Mouse (Mus musculus) midbrain, embryonic 13.5 days (tissue): Measurements from ENCODE around the gene Wnt4. TPM values are rescaled to one million over a fixed set of nuclear protein-coding genes. Genes with fewer than 3 reads are reported as not detected.

ENCODE experiments used
- ATAC-seq: fragments of 200-750 bp; cut with Nextera tagmentation; 2 replicates; pipeline ENCODE4 v1.8.0; 2017; ENCODE audit warnings: mild to moderate bottlenecking, moderate TSS enrichment, moderate library complexity
- H3K27ac ChIP-seq: fragments of 300-500 bp; sonication (generic); 2 replicates; pipeline ENCODE4 v1.5.1; 2015; ENCODE audit warnings: inconsistent platforms, mild to moderate bottlenecking, moderate library complexity
- H3K27me3 ChIP-seq: fragments of 300-500 bp; sonication (generic); 2 replicates; pipeline ENCODE4 v1.6.1; 2015; ENCODE audit warnings: mild to moderate bottlenecking, inconsistent platforms
- H3K36me3 ChIP-seq: fragments of 300-500 bp; sonication (generic); 2 replicates; pipeline ENCODE4 v1.6.1; 2015; ENCODE audit warnings: mild to moderate bottlenecking, inconsistent platforms
- H3K4me1 ChIP-seq: fragments of 300-500 bp; sonication (generic); replicated peaks from 2 replicates; pipeline ENCODE4 v1.6.1; 2015; ENCODE audit warnings: inconsistent platforms
- H3K4me2 ChIP-seq: fragments of 300-500 bp; sonication (generic); replicated peaks from 2 replicates; pipeline ENCODE4 v1.6.1; 2015; ENCODE audit warnings: moderate library complexity, mild to moderate bottlenecking, inconsistent platforms
- H3K4me3 ChIP-seq: fragments of 300-500 bp; sonication (generic); replicated peaks from 2 replicates; pipeline ENCODE4 v1.5.1; 2015; ENCODE audit warnings: mild to moderate bottlenecking, inconsistent platforms
- H3K9ac ChIP-seq: fragments of 300-500 bp; sonication (generic); replicated peaks from 2 replicates; pipeline ENCODE4 v1.6.1; 2015; ENCODE audit warnings: mild to moderate bottlenecking, inconsistent platforms
- H3K9me3 ChIP-seq: fragments of 300-500 bp; sonication (generic); 2 replicates; pipeline ENCODE4 v1.6.1; 2016; ENCODE audit warnings: mild to moderate bottlenecking, inconsistent platforms
- WGBS: fragments of 180-500 bp; shearing (Covaris S2); methylation state at CpG from one replicate; pipeline ENCODE4 v1.1.7; 2015; 5-methylcytosine and 5-hydroxymethylcytosine counted together
- polyA plus RNA-seq: library from polyadenylated mRNA; unstranded; fragments of >200 nt; fragmentation: Nextera tagmentation; extraction: Ambion mirVana; gene quantifications from 2 replicates; pipeline ENCODE4 v1.2.1, GENCODE M21; 2015

Gene Wnt4
- polyA plus RNA-seq, 1 experiment from 2014 or later, result 1.4 TPM

DNA sequence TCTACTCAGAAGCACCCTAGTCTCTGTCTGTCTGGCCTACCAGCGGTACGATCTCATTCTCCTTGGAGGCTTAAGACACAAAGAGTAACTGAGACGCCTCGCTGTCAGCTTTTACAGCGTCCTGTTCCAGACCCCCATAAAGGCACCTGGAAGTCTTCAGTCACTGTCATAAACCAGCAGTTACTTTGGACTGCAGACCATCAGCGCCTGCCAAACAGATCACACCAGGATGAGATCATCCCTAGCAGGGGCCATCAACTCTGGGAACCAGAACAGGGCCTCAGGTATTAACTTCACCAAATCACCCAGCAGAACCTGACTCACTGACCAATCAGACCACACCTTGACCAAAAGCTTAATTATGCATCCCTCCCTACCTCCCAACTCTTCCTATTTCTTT is 37.3 kb downstream of the Wnt4 start:
- no peak overlapping the region for H3K9ac ChIP-seq
- no peak overlapping the region for H3K27ac ChIP-seq
- H3K4me3 ChIP-seq, result no peak overlapping the region
- no peaks in the 10 kb centered on the region for H3K27me3 ChIP-seq
- no peak for ATAC-seq
- H3K4me2 ChIP-seq, result no peak overlapping the region
- WGBS, result 72% methylated on average over 6 of the region's 6 CpGs
- H3K9me3 ChIP-seq, result no peaks in the 10 kb centered on the region
- peaks cover 10% of the 10 kb centered on the region; the same call in 1 of the 2 replicates for H3K36me3 ChIP-seq
- H3K4me1 ChIP-seq, result peaks cover 9% of the 10 kb centered on the region

DNA sequence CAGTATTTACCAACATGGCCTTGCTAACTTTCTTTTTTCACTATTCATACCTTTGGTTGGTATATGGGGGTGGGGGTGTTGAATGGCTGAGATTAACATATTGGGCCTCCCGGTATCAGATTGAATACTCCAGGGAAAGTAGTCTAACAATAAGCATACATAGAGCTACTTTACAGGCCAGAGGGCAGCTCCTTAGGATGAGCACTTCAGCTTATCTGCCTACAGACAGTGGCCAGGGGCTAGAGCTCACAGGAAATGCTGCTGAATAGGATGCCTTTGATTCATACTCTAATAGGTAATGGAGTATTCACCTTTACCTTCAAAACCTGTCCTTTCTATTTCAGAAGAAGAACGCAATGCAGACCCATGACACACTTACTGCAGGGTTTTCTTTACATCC is 37.8 kb downstream of the Wnt4 start:
- Histone ChIP-seq H3K4me2 (no peak overlapping the region), H3K4me1 (peaks cover 9% of the 10 kb centered on the region), H3K27ac (0 out of 2 replicates have a peak overlapping the region, but pooled peaks have one; percentile 0), H3K36me3 (peaks cover 15% of the 10 kb centered on the region; the same call in 1 of the 2 replicates), H3K4me3 (no peak overlapping the region), H3K9ac (no peak overlapping the region), H3K27me3 (no peaks in the 10 kb centered on the region), H3K9me3 (no peaks in the 10 kb centered on the region)
- ATAC-seq, result no peak
- 76% methylated on average over 2 of the region's 2 CpGs for WGBS

DNA sequence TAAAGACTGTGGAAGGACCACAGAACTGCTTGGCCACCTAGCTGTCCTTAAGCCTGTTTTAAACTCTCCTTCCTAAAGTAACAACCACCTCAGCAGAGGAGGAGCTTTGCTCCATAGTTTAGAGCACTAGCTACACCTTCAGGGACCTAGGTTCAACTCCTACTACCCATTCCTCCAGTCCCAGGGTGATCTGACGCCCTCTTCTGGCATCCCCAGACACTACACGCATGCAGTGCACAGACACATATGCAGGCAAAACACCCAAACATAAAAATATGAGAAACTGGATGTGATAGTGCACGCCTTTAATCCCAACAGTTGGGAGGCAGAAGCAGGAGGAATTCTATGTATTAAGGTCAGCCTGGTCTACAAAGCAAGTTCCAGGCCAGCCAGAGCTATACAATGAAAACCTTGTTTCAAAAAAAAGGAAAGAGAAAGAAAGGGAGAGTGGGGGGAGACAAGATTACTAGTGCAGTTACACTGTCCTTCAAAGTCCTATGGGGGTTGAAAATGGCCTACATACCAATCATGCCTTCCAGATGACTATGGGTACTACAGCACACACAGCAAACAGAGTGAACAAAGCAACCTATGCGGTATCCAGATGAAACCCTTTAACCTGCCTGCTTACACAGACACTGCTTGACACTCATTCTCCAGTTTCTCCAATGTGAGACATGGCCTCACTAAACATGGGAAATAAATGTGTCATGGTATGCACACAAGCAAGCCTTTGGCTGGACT is 38.9 kb downstream of the Wnt4 start:
- no peaks in the 10 kb centered on the region for H3K9me3 ChIP-seq
- peaks cover 26% of the 10 kb centered on the region for H3K36me3 ChIP-seq
- WGBS, result 91% methylated on average over 4 of the region's 4 CpGs
- no peak for ATAC-seq
- no peaks in the 10 kb centered on the region for H3K27me3 ChIP-seq
- H3K4me3 ChIP-seq, result no peak overlapping the region
- no peaks in the 10 kb centered on the region for H3K4me1 ChIP-seq
- H3K27ac ChIP-seq, result no peak overlapping the region
- no peak overlapping the region for H3K4me2 ChIP-seq
- H3K9ac ChIP-seq, result no peak overlapping the region

DNA sequence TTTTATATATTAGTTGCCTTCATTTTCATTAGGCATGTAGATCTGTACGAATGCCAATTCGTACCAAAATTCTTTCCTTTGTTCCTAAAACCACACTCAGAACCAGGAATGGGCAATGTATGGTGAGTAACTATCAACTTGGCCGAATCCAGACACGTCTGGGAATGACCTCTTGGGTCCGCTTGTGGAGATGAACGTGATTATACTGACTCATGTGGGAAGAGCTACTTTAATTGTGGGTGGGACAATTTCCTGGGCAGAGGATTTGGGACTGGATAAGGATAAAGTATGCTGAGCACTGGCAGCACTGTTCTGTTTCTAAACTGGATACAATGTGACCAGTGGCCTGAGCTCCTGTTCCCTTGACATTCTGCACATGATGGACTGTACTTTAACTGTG is 47.6 kb downstream of the Wnt4 start:
- 94% methylated on average over 6 of the region's 6 CpGs for whole genome bisulfite sequencing
- ATAC-seq, result no peak
- peaks cover 72% of the 10 kb centered on the region for H3K36me3 ChIP-seq

DNA sequence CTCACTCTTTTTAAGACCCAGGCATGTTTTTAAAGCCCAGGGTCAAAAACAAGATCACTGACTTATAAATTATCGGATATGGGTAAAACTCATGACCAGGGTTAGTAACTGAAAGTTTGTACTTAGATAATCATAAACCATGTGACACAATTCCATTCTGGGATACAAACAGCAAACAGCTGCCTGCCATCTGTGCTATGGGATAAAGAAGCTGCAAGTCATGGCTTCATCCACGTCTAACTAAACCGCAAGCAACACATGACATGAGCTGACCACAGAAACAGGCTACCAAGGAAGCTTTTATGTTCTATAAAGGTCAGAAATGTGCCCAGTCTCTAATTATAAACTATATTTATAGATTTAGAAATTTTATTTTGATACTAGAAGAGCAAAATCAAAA is 49.2 kb downstream of the Wnt4 start:
- Histone ChIP-seq H3K4me2 (no peak overlapping the region), H3K27ac (no peak overlapping the region), H3K9ac (no peak overlapping the region), H3K4me3 (no peak overlapping the region), H3K36me3 (peaks cover 65% of the 10 kb centered on the region), H3K27me3 (no peaks in the 10 kb centered on the region), H3K4me1 (no peaks in the 10 kb centered on the region), H3K9me3 (no peaks in the 10 kb centered on the region)
- WGBS, result 93% methylated on average over 3 of the region's 3 CpGs
- no peak for ATAC-seq

More for the DNA sequence above, 47.6 kb downstream of the Wnt4 start:
- Histone ChIP-seq H3K27ac (no peak overlapping the region), H3K4me1 (no peaks in the 10 kb centered on the region), H3K4me3 (no peak overlapping the region), H3K9me3 (no peaks in the 10 kb centered on the region), H3K4me2 (no peak overlapping the region), H3K27me3 (no peaks in the 10 kb centered on the region), H3K9ac (no peak overlapping the region)

- H3K27ac ChIP-seq, result no peak overlapping the region
- no peak overlapping the region for H3K4me3 ChIP-seq
- no peak overlapping the region for H3K9ac ChIP-seq
- peaks cover 55% of the 10 kb centered on the region for H3K36me3 ChIP-seq
- no peaks in the 10 kb centered on the region for H3K9me3 ChIP-seq
- H3K27me3 ChIP-seq, result no peaks in the 10 kb centered on the region
- no peak for ATAC-seq
- H3K4me1 ChIP-seq, result no peaks in the 10 kb centered on the region
- no peak overlapping the region for H3K4me2 ChIP-seq
Observed at GRCm38 (mm10) chr4:137332051-137332450, 54.8 kb downstream of the Wnt4 start.

DNA sequence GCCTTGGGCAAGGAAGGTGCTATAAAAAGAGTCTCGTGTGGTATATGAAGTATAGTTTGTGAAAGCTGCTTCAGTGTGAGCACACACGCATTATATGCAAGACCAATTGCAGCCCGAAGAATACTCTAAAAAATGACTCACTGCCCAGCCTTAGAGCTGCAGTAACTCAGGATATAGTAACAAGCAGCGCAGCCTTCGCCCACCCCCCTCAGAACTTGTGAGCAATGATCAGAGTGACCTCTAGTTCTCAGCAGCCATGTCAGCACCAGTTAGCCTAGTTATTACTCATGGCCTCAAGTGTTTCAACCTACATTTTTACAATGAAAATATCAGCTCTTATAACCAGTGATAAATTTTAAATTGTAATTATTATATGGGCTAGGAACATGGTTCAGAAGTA is 59.2 kb downstream of the Wnt4 start:
- Histone ChIP-seq H3K27me3 (no peaks in the 10 kb centered on the region), H3K9ac (no peak overlapping the region), H3K27ac (no peak overlapping the region), H3K4me1 (0 out of 2 replicates have a peak, but pooled peaks cover 11% of the 10 kb centered on the region), H3K4me2 (no peak overlapping the region), H3K36me3 (peaks cover 23% of the 10 kb centered on the region), H3K9me3 (no peaks in the 10 kb centered on the region), H3K4me3 (no peak overlapping the region)
- WGBS, result 89% methylated on average over 5 of the region's 5 CpGs
- ATAC-seq, result no peak

GRCm38 (mm10) chr4:137339415-137339814 is 62.1 kb downstream of the Wnt4 start:
- 90% methylated on average over 1 of the region's 1 CpGs for WGBS

GRCm38 (mm10) chr4:137342816-137343215 is 65.5 kb downstream of the Wnt4 start:
- H3K36me3 ChIP-seq, result no peaks in the 10 kb centered on the region
- H3K4me2 ChIP-seq, result no peak overlapping the region
- H3K9me3 ChIP-seq, result no peaks in the 10 kb centered on the region
- H3K27me3 ChIP-seq, result no peaks in the 10 kb centered on the region
- WGBS, result 100% methylated on average over 1 of the region's 1 CpGs
- no peak for ATAC-seq
- peaks cover 6% of the 10 kb centered on the region; the same call in 1 of the 2 replicates for H3K4me1 ChIP-seq
- no peak overlapping the region for H3K9ac ChIP-seq
- H3K4me3 ChIP-seq, result no peak overlapping the region
- no peak overlapping the region for H3K27ac ChIP-seq

More at GRCm38 (mm10) chr4:137339415-137339814, 62.1 kb downstream of the Wnt4 start:
- H3K4me3 ChIP-seq, result no peak overlapping the region
- ATAC-seq, result no peak
- H3K36me3 ChIP-seq, result peaks cover 3% of the 10 kb centered on the region; the same call in 1 of the 2 replicates
- no peak overlapping the region for H3K9ac ChIP-seq
- H3K9me3 ChIP-seq, result no peaks in the 10 kb centered on the region
- no peak overlapping the region for H3K4me2 ChIP-seq
- H3K27ac ChIP-seq, result no peak overlapping the region
- H3K4me1 ChIP-seq, result 0 out of 2 replicates have a peak, but pooled peaks cover 11% of the 10 kb centered on the region
- no peaks in the 10 kb centered on the region for H3K27me3 ChIP-seq

DNA sequence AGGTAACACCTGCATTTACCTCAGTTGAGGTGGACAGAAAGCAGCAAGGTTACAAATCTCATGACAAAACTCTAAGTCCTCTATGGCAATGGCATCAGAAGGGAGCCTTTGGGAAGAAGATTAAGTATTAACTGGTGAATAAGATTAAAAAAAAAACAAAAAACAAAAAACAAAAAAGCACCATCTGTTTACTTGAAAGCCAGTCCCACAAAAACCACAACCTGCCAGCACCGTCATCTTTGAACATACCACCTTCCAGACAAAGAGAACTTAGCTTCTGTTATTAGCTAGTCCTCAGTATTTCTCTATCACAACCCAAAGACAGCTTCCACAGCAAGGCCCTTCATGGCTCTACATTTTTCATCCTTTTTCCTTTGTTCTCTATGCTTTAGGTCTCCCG is 67.8 kb downstream of the Wnt4 start:
- ATAC-seq, result no peak
- Histone ChIP-seq H3K4me1 (no peaks in the 10 kb centered on the region; the same call in 1 of the 2 replicates), H3K9ac (no peak overlapping the region), H3K36me3 (no peaks in the 10 kb centered on the region), H3K27me3 (no peaks in the 10 kb centered on the region), H3K4me3 (no peak overlapping the region), H3K4me2 (no peak overlapping the region), H3K9me3 (no peaks in the 10 kb centered on the region), H3K27ac (no peak overlapping the region)
- WGBS, result 82% methylated on average over 2 of the region's 2 CpGs

- H3K27me3 ChIP-seq, result no peaks in the 10 kb centered on the region
- H3K4me2 ChIP-seq, result no peak overlapping the region
- H3K4me3 ChIP-seq, result no peak overlapping the region
- H3K9ac ChIP-seq, result no peak overlapping the region
- no peaks in the 10 kb centered on the region for H3K36me3 ChIP-seq
- no peak overlapping the region for H3K27ac ChIP-seq
- 82% methylated on average over 1 of the region's 1 CpGs for WGBS
- H3K4me1 ChIP-seq, result no peaks in the 10 kb centered on the region; the same call in 1 of the 2 replicates
- no peaks in the 10 kb centered on the region for H3K9me3 ChIP-seq
- ATAC-seq, result no peak
Observed at GRCm38 (mm10) chr4:137345790-137346189, 68.5 kb downstream of the Wnt4 start.
